Mouse (Mus musculus): ENCODE results near the gene Serf2. TPM values are rescaled to one million over a fixed set of nuclear protein-coding genes. Genes with fewer than 3 reads are reported as not detected.
"Not testable (repeated sequence)": the region's sequence is repeated elsewhere in the genome, so short reads cannot be mapped to it uniquely, and the experiment has no call there.

Serf2 gene
- total RNA-seq, 2 experiments from 2014 or later, result 158 to 189 TPM

DNA sequence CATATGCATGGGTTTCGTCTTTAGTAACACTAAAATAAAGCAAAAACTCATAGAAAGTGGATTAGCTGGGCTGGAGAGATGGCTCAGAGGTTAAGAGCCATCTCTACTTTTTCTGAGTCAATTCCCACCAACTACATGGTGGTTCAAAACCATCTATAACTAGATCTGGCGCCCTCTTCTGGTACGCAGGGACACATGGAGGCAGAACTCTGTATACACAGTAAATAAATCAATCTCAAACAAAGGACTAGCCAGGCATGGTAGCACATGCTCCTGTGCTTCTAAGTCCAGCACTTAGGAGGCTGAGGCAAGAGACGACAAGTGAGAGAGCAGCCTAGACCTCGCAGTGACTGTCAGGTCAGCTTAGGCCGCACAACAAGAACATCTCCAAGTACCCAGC lies 52.6 kb downstream of the Serf2 start:
- not testable (repeated sequence) for DNase-seq (ENCODE audit: low spot score in 2 of 2)

DNA sequence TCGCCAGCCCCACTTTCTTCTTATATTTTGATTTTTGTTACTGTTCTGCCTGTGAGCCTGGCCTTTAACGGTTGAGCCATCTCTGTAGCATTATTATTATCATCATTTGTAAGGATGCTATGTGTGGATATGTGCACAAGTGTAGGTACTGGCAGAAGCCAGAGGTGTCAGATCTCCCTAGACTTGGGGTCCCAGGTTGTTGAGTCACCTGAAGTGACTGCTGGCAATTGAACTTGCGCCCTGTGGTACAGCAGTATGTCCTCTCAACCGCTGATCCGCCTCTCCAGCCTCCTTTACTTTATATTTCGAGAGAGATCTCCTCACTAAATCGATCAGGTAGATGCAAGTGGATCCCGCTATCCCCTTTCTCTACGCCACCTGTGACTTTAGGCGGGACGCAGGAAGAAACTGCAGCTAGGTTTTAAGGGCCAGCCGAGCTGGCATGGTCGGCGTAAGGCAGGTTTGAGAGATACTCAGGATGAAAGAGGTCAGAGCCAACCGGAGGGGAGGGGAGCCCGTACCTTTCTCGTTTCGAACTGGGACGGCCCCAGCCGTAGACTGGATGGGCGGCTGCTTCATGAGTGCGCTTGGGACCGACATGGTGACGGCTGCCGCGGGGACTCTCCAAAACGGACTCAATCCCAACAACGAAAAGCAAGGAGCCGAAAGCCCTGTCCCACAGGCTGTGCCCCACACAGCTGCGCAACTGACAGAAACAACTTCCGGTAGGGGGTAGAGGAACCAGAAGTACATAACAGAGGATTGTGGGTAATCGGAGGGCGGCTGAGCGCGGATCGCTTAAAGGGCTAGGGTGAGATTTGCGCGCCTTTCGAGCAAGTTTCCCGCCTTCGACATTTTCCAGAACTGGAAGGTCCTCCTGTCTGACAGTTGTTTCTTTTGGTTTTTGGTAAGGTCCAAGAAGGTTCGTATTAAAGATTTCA lies 57.2 kb downstream of the Serf2 start, which contains the start of the genes Mfap1a and Wdr76:
Gene Mfap1a (minus strand): TSS at position 724 of the 941 bp plus-strand sequence.
Gene Wdr76 (plus strand): TSS at position 782 of the 941 bp plus-strand sequence.
- DNase-seq (ENCODE audit: low spot score in 2 of 2), result peak; percentile 74 to 79

- DNase-seq (ENCODE audit: low spot score in 2 of 2), result no peak
These were observed 58.4 kb downstream of the Serf2 start for GRCm38 (mm10) chr2:121507173-121507950.

Small RNAs within 50 kb of the gene (microRNA-seq; reads per million reads assigned to microRNA genes)
- 0 to 0.22 reads per million in 2 experiments for gene Gm22953

Other genes with a start within 250 kb of the Serf2 start
- 100 to 1,000 TPM; 157 to 174 TPM for gene Trp53bp1, start 177.8 kb upstream of the Serf2 start, total RNA-seq (2021)
- 100 to 1,000 TPM; 353 to 370 TPM for gene Map1a, start 159.6 kb upstream of the Serf2 start, total RNA-seq (2021)
- gene Ppip5k1, start 93.8 kb upstream of the Serf2 start, total RNA-seq (2021), result 10 to 100 TPM; 50.0 to 51.1 TPM
- gene Ckmt1, start 91.5 kb upstream of the Serf2 start, total RNA-seq (2021), result 100 to 1,000 TPM; 252 to 307 TPM
- gene Strc, start 62.0 kb upstream of the Serf2 start, total RNA-seq (2021), result under 1 TPM; 0.13 to 0.16 TPM
- 100 to 1,000 TPM; 196 to 200 TPM for gene Pdia3, start 35.4 kb upstream of the Serf2 start, total RNA-seq (2021)
- gene Catsper2, start 35.4 kb upstream of the Serf2 start, total RNA-seq (2021), result 1 to 10 TPM; 3.8 to 4.2 TPM
- gene Ell3, start 4.9 kb upstream of the Serf2 start, total RNA-seq (2021), result not detected
- 10 to 100 TPM; 37.3 to 38.4 TPM for gene Hypk, start 4.1 kb downstream of the Serf2 start, total RNA-seq (2021)
- 1 to 10 TPM; 2.0 to 2.2 TPM for gene Serinc4, start 7.6 kb downstream of the Serf2 start, total RNA-seq (2021)
- 10 to 100 TPM; 33.0 to 38.7 TPM for gene Mfap1b, start 24.9 kb downstream of the Serf2 start, total RNA-seq (2021)
- 10 to 100 TPM; 32.8 to 33.3 TPM for gene Mfap1a, start 57.5 kb downstream of the Serf2 start, total RNA-seq (2021)
- 1 to 10 TPM; 3.3 to 3.6 TPM for gene Wdr76, start 57.5 kb downstream of the Serf2 start, total RNA-seq (2021)

Data from layer of hippocampus, postnatal 10 days (tissue).